Mouse (Mus musculus) neural tube, embryonic 14.5 days (tissue): ENCODE results near the gene Atp2b4. TPM values are rescaled to one million over a fixed set of nuclear protein-coding genes. Genes with fewer than 3 reads are reported as not detected.
A peak's percentile ranks its signal among the peaks of the same experiment; 100 is the strongest.

ENCODE experiments used
- ATAC-seq: fragments of 200-750 bp; cut with Nextera tagmentation; 2 replicates; pipeline ENCODE4 v1.8.0; 2017; ENCODE audit warnings: low read depth, mild to moderate bottlenecking, moderate TSS enrichment, moderate library complexity
- H3K27ac ChIP-seq: fragments of 300-500 bp; sonication (generic); 2 replicates; pipeline ENCODE4 v1.5.1; 2014; ENCODE audit warnings: low read depth, mild to moderate bottlenecking, control low read depth, low read length, moderate library complexity, mixed read lengths
- H3K27me3 ChIP-seq: fragments of 300-500 bp; sonication (generic); 2 replicates; pipeline ENCODE4 v1.6.1; 2014; ENCODE audit warnings: low read length; ENCODE audit not compliant: control insufficient read depth, insufficient read depth
- H3K36me3 ChIP-seq: fragments of 300-500 bp; sonication (generic); 2 replicates; pipeline ENCODE4 v1.6.1; 2014; ENCODE audit warnings: low read length, mixed read lengths; ENCODE audit not compliant: control insufficient read depth, insufficient read depth
- H3K4me1 ChIP-seq: fragments of 300-500 bp; sonication (generic); 2 replicates; pipeline ENCODE4 v1.6.1; 2014; ENCODE audit warnings: low read length; ENCODE audit not compliant: control insufficient read depth, insufficient read depth
- H3K4me2 ChIP-seq: fragments of 300-500 bp; sonication (generic); 2 replicates; pipeline ENCODE4 v1.6.1; 2014; ENCODE audit warnings: mild to moderate bottlenecking, low read depth, low read length, control low read depth
- H3K4me3 ChIP-seq: fragments of 300-500 bp; sonication (generic); 2 replicates; pipeline ENCODE4 v1.5.1; 2014; ENCODE audit warnings: low read depth, low read length, control low read depth, mixed read lengths
- H3K9ac ChIP-seq: fragments of 300-500 bp; sonication (generic); replicated peaks from 2 replicates; pipeline ENCODE4 v1.6.1; 2014; ENCODE audit warnings: low read depth, mild to moderate bottlenecking, control low read depth, low read length, mixed read lengths
- H3K9me3 ChIP-seq: fragments of 300-500 bp; sonication (generic); 2 replicates; pipeline ENCODE4 v1.6.1; 2016; ENCODE audit warnings: low read length; ENCODE audit not compliant: control insufficient read depth
- WGBS: fragments of 180-500 bp; shearing (Covaris S2); extraction: QIAGEN DNeasy Blood & Tissue Kit; methylation state at CpG from one replicate; pipeline ENCODE4 v1.1.7; 2014; 5-methylcytosine and 5-hydroxymethylcytosine counted together
- polyA plus RNA-seq: library from polyadenylated mRNA; unstranded; fragments of >200 nt; fragmentation: Nextera tagmentation; extraction: Ambion mirVana; gene quantifications from 2 replicates; pipeline ENCODE4 v1.2.1, GENCODE M21; 2014

Gene Atp2b4
- polyA plus RNA-seq, 1 experiment from 2014 or later = 30.3 TPM

DNA sequence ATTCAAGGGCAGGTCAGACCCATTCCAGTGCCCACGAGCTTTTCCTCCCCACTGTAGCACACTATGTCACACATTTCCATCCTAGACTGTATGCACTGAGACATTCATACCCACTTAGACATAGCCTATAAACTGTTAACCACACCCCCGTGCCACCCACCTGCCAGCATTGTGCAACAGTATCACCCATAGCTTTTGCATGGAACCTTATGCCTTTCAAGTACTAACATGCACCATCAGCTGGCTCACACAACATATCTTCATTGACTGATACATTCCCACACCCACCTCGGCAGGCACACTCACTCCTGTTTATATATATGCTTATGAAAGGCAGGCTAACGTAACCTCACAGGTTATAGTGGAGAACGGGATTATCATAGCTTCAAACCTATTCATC lies 902 bp upstream of the Atp2b4 start:
- Histone ChIP-seq H3K9ac (no peak overlapping the region), H3K4me3 (no peak overlapping the region), H3K27me3 (no peaks in the 10 kb centered on the region; the same call in 1 of the 2 replicates), H3K4me1 (peaks cover 11% of the 10 kb centered on the region; the same call in 1 of the 2 replicates), H3K36me3 (no peaks in the 10 kb centered on the region), H3K4me2 (no peak overlapping the region), H3K27ac (no peak overlapping the region), H3K9me3 (no peaks in the 10 kb centered on the region)
- WGBS = 80% methylated on average over 5 of the region's 5 CpGs
- ATAC-seq = no peak

DNA sequence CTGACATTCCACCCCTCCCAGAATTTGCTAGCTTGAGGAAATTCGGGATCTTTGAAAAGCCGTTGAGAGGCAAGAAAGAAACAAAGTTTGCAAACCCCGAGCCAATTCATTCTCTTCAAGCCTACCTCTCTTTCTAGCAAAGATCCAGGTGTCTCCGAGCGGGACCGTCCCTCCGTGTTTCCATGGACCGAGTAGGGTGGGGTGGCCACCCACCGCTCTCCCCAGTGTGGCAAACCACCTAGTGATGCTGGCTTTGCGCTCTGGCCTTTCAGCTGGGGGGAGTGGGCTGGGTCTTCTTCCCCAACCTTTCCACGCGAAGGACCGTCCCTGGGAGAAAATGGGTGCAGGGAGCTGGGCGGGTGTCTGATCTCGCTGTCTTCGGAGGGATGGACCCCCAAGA lies 329 bp downstream of the Atp2b4 start:
- Histone ChIP-seq H3K9me3 (no peaks in the 10 kb centered on the region), H3K36me3 (no peaks in the 10 kb centered on the region), H3K4me1 (peaks cover 11% of the 10 kb centered on the region; the same call in 1 of the 2 replicates), H3K9ac (peak overlapping the region; percentile 55), H3K4me3 (peak overlapping the region; percentile 45), H3K27ac (no peak overlapping the region), H3K4me2 (peak overlapping the region; percentile 79), H3K27me3 (no peaks in the 10 kb centered on the region; the same call in 1 of the 2 replicates)
- peak; percentile 42; the same call in 1 of the 2 replicates for ATAC-seq
- WGBS = under 1% methylated on average over 16 of the region's 16 CpGs

DNA sequence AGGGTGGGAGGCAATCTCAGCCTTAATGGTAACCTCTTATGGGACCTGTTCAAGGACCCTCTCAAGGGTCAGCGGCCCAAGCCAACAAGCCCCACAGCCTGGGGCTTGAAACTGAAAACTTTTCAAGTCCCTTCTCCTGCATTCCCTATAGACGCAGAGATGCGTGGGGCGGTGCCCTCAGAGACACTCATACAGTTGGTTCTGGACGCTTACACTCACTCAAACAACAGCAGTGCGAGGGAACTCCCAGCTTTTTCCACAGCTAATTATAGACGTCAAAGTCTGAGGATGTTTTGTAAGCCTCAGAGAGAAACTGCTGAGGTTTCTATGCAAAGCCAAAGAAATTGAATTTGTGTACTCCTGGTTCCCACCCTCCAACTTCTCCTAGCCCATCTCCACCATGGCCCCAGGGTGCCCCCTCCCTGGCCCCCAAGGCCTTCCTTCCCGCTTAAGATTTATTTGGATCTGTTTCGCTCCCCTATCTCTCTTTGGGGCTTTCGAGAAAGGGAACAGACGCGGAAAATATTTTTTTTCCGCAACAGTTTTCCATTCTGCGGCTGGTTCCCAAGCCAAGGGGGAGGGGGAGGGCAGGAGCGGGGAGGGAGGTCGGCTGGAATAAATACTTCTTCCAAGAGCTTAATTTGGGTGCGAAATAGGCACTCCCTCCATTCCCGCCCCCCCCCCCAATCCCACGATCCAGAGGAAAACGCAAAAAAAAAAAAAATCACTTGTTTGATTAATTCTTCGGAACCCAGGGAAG lies 975 bp downstream of the Atp2b4 start:
- no peaks in the 10 kb centered on the region; the same call in 1 of the 2 replicates for H3K27me3 ChIP-seq
- peak overlapping the region; percentile 79 for H3K4me2 ChIP-seq
- 3% methylated on average over 21 of the region's 21 CpGs for WGBS
- H3K4me3 ChIP-seq = peak overlapping the region; percentile 45
- H3K27ac ChIP-seq = no peak overlapping the region
- no peak for ATAC-seq
- H3K9ac ChIP-seq = peak overlapping the region; percentile 37; the same call in 1 of the 2 replicates
- no peaks in the 10 kb centered on the region for H3K36me3 ChIP-seq
- no peaks in the 10 kb centered on the region for H3K9me3 ChIP-seq
- peaks cover 11% of the 10 kb centered on the region; the same call in 1 of the 2 replicates for H3K4me1 ChIP-seq

GRCm38 (mm10) chr1:133798821-133799415 lies 1.9 kb downstream of the Atp2b4 start:
- Histone ChIP-seq H3K27me3 (no peaks in the 10 kb centered on the region; the same call in 1 of the 2 replicates), H3K4me2 (peak overlapping the region; percentile 79), H3K9me3 (no peaks in the 10 kb centered on the region), H3K36me3 (no peaks in the 10 kb centered on the region), H3K4me3 (peak overlapping the region; percentile 45; the same call in 1 of the 2 replicates), H3K4me1 (peaks cover 11% of the 10 kb centered on the region; the same call in 1 of the 2 replicates), H3K9ac (no peak overlapping the region), H3K27ac (no peak overlapping the region)
- ATAC-seq = no peak
- WGBS = 79% methylated on average over 1 of the region's 1 CpGs

DNA sequence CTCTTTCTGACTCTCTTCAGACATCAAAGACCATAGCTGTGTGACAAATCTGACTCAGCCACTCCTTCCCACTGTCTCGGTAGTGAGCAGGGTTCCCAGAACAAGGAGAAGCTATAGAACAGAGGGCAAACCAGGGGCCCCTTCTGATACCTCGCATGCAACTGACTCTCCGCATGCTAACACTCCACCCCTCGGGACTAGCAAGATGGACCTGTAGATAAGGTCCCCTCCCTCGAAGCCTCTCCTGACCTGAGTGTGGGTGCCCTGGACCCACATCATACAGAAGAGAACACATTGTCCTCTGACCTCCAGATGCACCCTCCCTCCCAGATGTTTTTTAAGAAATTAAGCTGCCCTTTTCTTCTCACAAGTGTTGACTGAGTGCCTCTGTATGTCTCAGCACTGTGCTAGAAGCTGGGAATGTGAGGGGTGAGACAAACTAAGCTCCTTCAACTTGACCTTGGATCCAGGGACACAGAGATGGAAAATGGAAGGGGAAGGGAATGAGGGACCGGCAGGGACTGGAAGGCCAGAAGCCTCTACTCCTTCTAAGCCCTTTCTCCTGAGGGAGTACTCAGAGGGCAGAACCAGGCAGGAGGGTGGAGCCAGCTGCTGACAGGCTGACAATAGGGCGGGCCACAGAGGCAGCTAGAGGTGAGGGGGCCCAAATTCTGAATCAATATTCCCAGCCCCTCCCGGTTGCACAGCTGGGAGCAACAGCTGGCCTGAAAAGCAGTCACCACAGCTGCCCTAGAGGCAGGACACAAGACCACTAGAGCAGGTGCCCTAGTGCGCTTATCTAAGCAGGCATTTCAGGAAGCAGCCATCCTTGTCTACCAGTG lies 2.6 kb downstream of the Atp2b4 start:
- H3K4me2 ChIP-seq = peak overlapping the region; percentile 79
- WGBS = 34% methylated on average over 9 of the region's 9 CpGs
- no peak overlapping the region for H3K27ac ChIP-seq
- H3K9ac ChIP-seq = no peak overlapping the region
- no peaks in the 10 kb centered on the region; the same call in 1 of the 2 replicates for H3K27me3 ChIP-seq
- peaks cover 11% of the 10 kb centered on the region; the same call in 1 of the 2 replicates for H3K4me1 ChIP-seq
- H3K9me3 ChIP-seq = no peaks in the 10 kb centered on the region
- H3K4me3 ChIP-seq = no peak overlapping the region; the same call in 1 of the 2 replicates
- H3K36me3 ChIP-seq = no peaks in the 10 kb centered on the region
- no peak for ATAC-seq

GRCm38 (mm10) chr1:133797327-133797978 lies 3.4 kb downstream of the Atp2b4 start:
- Histone ChIP-seq H3K4me1 (peaks cover 11% of the 10 kb centered on the region; the same call in 1 of the 2 replicates), H3K9me3 (no peaks in the 10 kb centered on the region), H3K36me3 (no peaks in the 10 kb centered on the region), H3K4me2 (no peak overlapping the region; the same call in 1 of the 2 replicates), H3K4me3 (no peak overlapping the region), H3K27ac (no peak overlapping the region), H3K9ac (no peak overlapping the region), H3K27me3 (no peaks in the 10 kb centered on the region)
- 35% methylated on average over 1 of the region's 1 CpGs for WGBS
- no peak for ATAC-seq

- no peak overlapping the region for H3K4me3 ChIP-seq
- ATAC-seq = no peak
- H3K9ac ChIP-seq = no peak overlapping the region
- H3K4me2 ChIP-seq = no peak overlapping the region
- no peaks in the 10 kb centered on the region for H3K9me3 ChIP-seq
- WGBS = 58% methylated on average over 1 of the region's 1 CpGs
- peaks cover 7% of the 10 kb centered on the region; the same call in 1 of the 2 replicates for H3K4me1 ChIP-seq
- no peak overlapping the region for H3K27ac ChIP-seq
- H3K27me3 ChIP-seq = no peaks in the 10 kb centered on the region
- no peaks in the 10 kb centered on the region for H3K36me3 ChIP-seq
Observed at GRCm38 (mm10) chr1:133793646-133794045, 7.2 kb downstream of the Atp2b4 start.

DNA sequence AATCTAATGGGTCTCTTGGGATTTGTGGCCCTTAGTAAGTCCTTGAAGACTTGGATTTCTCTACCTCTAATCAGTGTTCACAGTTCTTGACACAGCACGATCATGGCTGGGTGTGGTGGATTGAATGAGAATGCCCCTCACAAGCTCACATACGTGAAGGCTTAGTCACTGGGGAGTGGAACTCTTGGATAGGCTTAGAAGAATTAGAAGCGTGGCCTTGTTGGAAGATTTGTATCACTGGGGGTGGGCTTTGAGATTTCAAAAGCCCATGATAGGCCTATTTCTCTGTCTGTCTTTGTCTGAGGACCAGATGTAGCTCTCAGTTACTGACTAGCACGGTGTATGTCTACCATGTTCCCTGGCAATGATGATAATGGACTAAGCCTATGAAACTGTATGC lies 10.8 kb downstream of the Atp2b4 start:
- no peaks in the 10 kb centered on the region for H3K36me3 ChIP-seq
- no peak overlapping the region for H3K4me2 ChIP-seq
- no peak overlapping the region for H3K9ac ChIP-seq
- H3K4me1 ChIP-seq = peaks cover 4% of the 10 kb centered on the region; the same call in 1 of the 2 replicates
- no peak for ATAC-seq
- WGBS = 95% methylated on average over 4 of the region's 4 CpGs
- H3K27ac ChIP-seq = no peak overlapping the region
- H3K4me3 ChIP-seq = no peak overlapping the region
- no peaks in the 10 kb centered on the region for H3K9me3 ChIP-seq
- no peaks in the 10 kb centered on the region for H3K27me3 ChIP-seq
